Mouse (Mus musculus): ENCODE measurements around the gene Cdc6. TPM values are rescaled to one million over a fixed set of nuclear protein-coding genes. Genes with fewer than 3 reads are reported as not detected.
"Not testable (repeated sequence)": the region's sequence is repeated elsewhere in the genome, so short reads cannot be mapped to it uniquely, and the experiment has no call there.

The Cdc6 gene
- polyA plus RNA-seq, 1 experiment from 2014 or later, result 15.6 TPM

- not testable (repeated sequence) for H3K9ac ChIP-seq (ENCODE audit: low read length); ATAC-seq (ENCODE audit: insufficient number of reproducible peaks, insufficient read depth, low FRiP score, low read depth); H3K4me3 ChIP-seq (ENCODE audit: control insufficient read depth in 1 of 2, insufficient read depth in 1 of 2, low read depth in 1 of 2, low read length in 2 of 2); H3K9me3 ChIP-seq (ENCODE audit: control insufficient read depth, low read length); H3K27ac ChIP-seq (replicated peaks in 1 of 2; ENCODE audit: control insufficient read depth in 1 of 2, insufficient read depth in 1 of 2, low read depth in 2 of 2, low read length in 2 of 2); H3K4me2 ChIP-seq (ENCODE audit: low read length); H3K27me3 ChIP-seq (ENCODE audit: control insufficient read depth, insufficient read depth, low read length)
- 49% methylated on average over 15 of the region's 15 CpGs for WGBS
- H3K4me1 ChIP-seq (ENCODE audit: control insufficient read depth in 2 of 2, insufficient read depth in 2 of 2, low read length in 2 of 2), result peaks cover 31 to 47% of the 10 kb centered on the region in 2 experiments
- peaks cover 42% of the 10 kb centered on the region for H3K36me3 ChIP-seq (ENCODE audit: control insufficient read depth, insufficient read depth, low read length)
These were observed 14.2 kb downstream of the Cdc6 start for GRCm38 (mm10) chr11:98921813-98922212.

GRCm38 (mm10) chr11:98922307-98922706, 14.7 kb downstream of the Cdc6 start:
- not testable (repeated sequence) for H3K9ac ChIP-seq (ENCODE audit: low read length); ATAC-seq (ENCODE audit: insufficient number of reproducible peaks, insufficient read depth, low FRiP score, low read depth); H3K4me2 ChIP-seq (ENCODE audit: low read length); H3K9me3 ChIP-seq (ENCODE audit: control insufficient read depth, low read length); H3K27me3 ChIP-seq (ENCODE audit: control insufficient read depth, insufficient read depth, low read length); H3K4me3 ChIP-seq (ENCODE audit: control insufficient read depth in 1 of 2, insufficient read depth in 1 of 2, low read depth in 1 of 2, low read length in 2 of 2)
- peaks cover 37% of the 10 kb centered on the region for H3K36me3 ChIP-seq (ENCODE audit: control insufficient read depth, insufficient read depth, low read length)
- H3K4me1 ChIP-seq (ENCODE audit: control insufficient read depth in 2 of 2, insufficient read depth in 2 of 2, low read length in 2 of 2), result peaks cover 28 to 45% of the 10 kb centered on the region in 2 experiments
- WGBS, result 47% methylated on average over 10 of the region's 10 CpGs
- H3K27ac ChIP-seq (replicated peaks in 1 of 2; ENCODE audit: control insufficient read depth in 1 of 2, insufficient read depth in 1 of 2, low read depth in 2 of 2, low read length in 2 of 2), result peak overlapping the region in 1 of 2 experiments; percentile 9; a peak in 1 of 4 replicates

GRCm38 (mm10) chr11:98922851-98923711, 15.5 kb downstream of the Cdc6 start:
- not testable (repeated sequence) for H3K9me3 ChIP-seq (ENCODE audit: control insufficient read depth, low read length); H3K27me3 ChIP-seq (ENCODE audit: control insufficient read depth, insufficient read depth, low read length); ATAC-seq (ENCODE audit: insufficient number of reproducible peaks, insufficient read depth, low FRiP score, low read depth); H3K9ac ChIP-seq (ENCODE audit: low read length); H3K4me2 ChIP-seq (ENCODE audit: low read length); H3K4me3 ChIP-seq (ENCODE audit: control insufficient read depth in 1 of 2, insufficient read depth in 1 of 2, low read depth in 1 of 2, low read length in 2 of 2)
- Histone ChIP-seq H3K4me1 (ENCODE audit: control insufficient read depth in 2 of 2, insufficient read depth in 2 of 2, low read length in 2 of 2) (peaks cover 23 to 41% of the 10 kb centered on the region in 2 experiments), H3K36me3 (ENCODE audit: control insufficient read depth, insufficient read depth, low read length) (peaks cover 29% of the 10 kb centered on the region), H3K27ac (replicated peaks in 1 of 2; ENCODE audit: control insufficient read depth in 1 of 2, insufficient read depth in 1 of 2, low read depth in 2 of 2, low read length in 2 of 2) (peak overlapping the region; percentile 9 to 21; a peak in 1 of 4 replicates)
- 53% methylated on average over 16 of the region's 16 CpGs for WGBS

- 63% methylated on average over 5 of the region's 5 CpGs for WGBS
- Histone ChIP-seq H3K9me3 (ENCODE audit: control insufficient read depth, low read length) (no peaks in the 10 kb centered on the region), H3K4me1 (ENCODE audit: control insufficient read depth in 2 of 2, insufficient read depth in 2 of 2, low read length in 2 of 2) (peaks cover 36 to 54% of the 10 kb centered on the region in 2 experiments), H3K27me3 (ENCODE audit: control insufficient read depth, insufficient read depth, low read length) (no peaks in the 10 kb centered on the region), H3K4me2 (ENCODE audit: low read length) (no peak overlapping the region), H3K4me3 (ENCODE audit: control insufficient read depth in 1 of 2, insufficient read depth in 1 of 2, low read depth in 1 of 2, low read length in 2 of 2) (no peak overlapping the region), H3K36me3 (ENCODE audit: control insufficient read depth, insufficient read depth, low read length) (peaks cover 18% of the 10 kb centered on the region), H3K9ac (ENCODE audit: low read length) (peak overlapping the region; percentile 61; the same call in 1 of the 2 replicates), H3K27ac (replicated peaks in 1 of 2; ENCODE audit: control insufficient read depth in 1 of 2, insufficient read depth in 1 of 2, low read depth in 2 of 2, low read length in 2 of 2) (peak overlapping the region in 1 of 2 experiments; percentile 57; a peak in 2 of 4 replicates)
- ATAC-seq (ENCODE audit: insufficient number of reproducible peaks, insufficient read depth, low FRiP score, low read depth), result no peak
These were observed 17.1 kb downstream of the Cdc6 start for GRCm38 (mm10) chr11:98924633-98925175.

GRCm38 (mm10) chr11:98925265-98925721, 17.7 kb downstream of the Cdc6 start:
- peaks cover 42 to 60% of the 10 kb centered on the region in 2 experiments for H3K4me1 ChIP-seq (ENCODE audit: control insufficient read depth in 2 of 2, insufficient read depth in 2 of 2, low read length in 2 of 2)
- peak overlapping the region in 1 of 2 experiments; percentile 57; a peak in 2 of 4 replicates for H3K27ac ChIP-seq (replicated peaks in 1 of 2; ENCODE audit: control insufficient read depth in 1 of 2, insufficient read depth in 1 of 2, low read depth in 2 of 2, low read length in 2 of 2)
- no peak for ATAC-seq (ENCODE audit: insufficient number of reproducible peaks, insufficient read depth, low FRiP score, low read depth)
- no peak overlapping the region for H3K4me3 ChIP-seq (ENCODE audit: control insufficient read depth in 1 of 2, insufficient read depth in 1 of 2, low read depth in 1 of 2, low read length in 2 of 2)
- WGBS, result 24% methylated on average over 10 of the region's 10 CpGs
- H3K4me2 ChIP-seq (ENCODE audit: low read length), result 0 out of 2 replicates have a peak overlapping the region, but pooled peaks have one; percentile 8
- no peaks in the 10 kb centered on the region for H3K27me3 ChIP-seq (ENCODE audit: control insufficient read depth, insufficient read depth, low read length)
- no peaks in the 10 kb centered on the region for H3K9me3 ChIP-seq (ENCODE audit: control insufficient read depth, low read length)
- H3K9ac ChIP-seq (ENCODE audit: low read length), result peak overlapping the region; percentile 61
- peaks cover 12% of the 10 kb centered on the region for H3K36me3 ChIP-seq (ENCODE audit: control insufficient read depth, insufficient read depth, low read length)

- Histone ChIP-seq H3K9me3 (ENCODE audit: control insufficient read depth, low read length) (no peaks in the 10 kb centered on the region), H3K27ac (replicated peaks in 1 of 2; ENCODE audit: control insufficient read depth in 1 of 2, insufficient read depth in 1 of 2, low read depth in 2 of 2, low read length in 2 of 2) (peak overlapping the region; percentile 49 to 57; a peak in 3 of 4 replicates), H3K4me3 (ENCODE audit: control insufficient read depth in 1 of 2, insufficient read depth in 1 of 2, low read depth in 1 of 2, low read length in 2 of 2) (no peak overlapping the region), H3K4me2 (ENCODE audit: low read length) (peak overlapping the region; percentile 22), H3K27me3 (ENCODE audit: control insufficient read depth, insufficient read depth, low read length) (no peaks in the 10 kb centered on the region), H3K36me3 (ENCODE audit: control insufficient read depth, insufficient read depth, low read length) (peaks cover 6% of the 10 kb centered on the region), H3K9ac (ENCODE audit: low read length) (peak overlapping the region; percentile 61), H3K4me1 (ENCODE audit: control insufficient read depth in 2 of 2, insufficient read depth in 2 of 2, low read length in 2 of 2) (peaks cover 48 to 66% of the 10 kb centered on the region in 2 experiments)
- ATAC-seq (ENCODE audit: insufficient number of reproducible peaks, insufficient read depth, low FRiP score, low read depth), result no peak
- 17% methylated on average over 12 of the region's 12 CpGs for WGBS
These were observed 18.3 kb downstream of the Cdc6 start for GRCm38 (mm10) chr11:98925868-98926311.

GRCm38 (mm10) chr11:98926553-98926952, 19.0 kb downstream of the Cdc6 start:
- H3K9me3 ChIP-seq (ENCODE audit: control insufficient read depth, low read length), result no peaks in the 10 kb centered on the region
- peak overlapping the region; percentile 22; the same call in 1 of the 2 replicates for H3K4me2 ChIP-seq (ENCODE audit: low read length)
- peak overlapping the region; percentile 61 for H3K9ac ChIP-seq (ENCODE audit: low read length)
- no peaks in the 10 kb centered on the region; the same call in 1 of the 2 replicates for H3K36me3 ChIP-seq (ENCODE audit: control insufficient read depth, insufficient read depth, low read length)
- 65% methylated on average over 7 of the region's 7 CpGs for WGBS
- no peak overlapping the region for H3K4me3 ChIP-seq (ENCODE audit: control insufficient read depth in 1 of 2, insufficient read depth in 1 of 2, low read depth in 1 of 2, low read length in 2 of 2)
- peak overlapping the region in 1 of 2 experiments; percentile 57; a peak in 1 of 4 replicates for H3K27ac ChIP-seq (replicated peaks in 1 of 2; ENCODE audit: control insufficient read depth in 1 of 2, insufficient read depth in 1 of 2, low read depth in 2 of 2, low read length in 2 of 2)
- no peak for ATAC-seq (ENCODE audit: insufficient number of reproducible peaks, insufficient read depth, low FRiP score, low read depth)
- H3K4me1 ChIP-seq (ENCODE audit: control insufficient read depth in 2 of 2, insufficient read depth in 2 of 2, low read length in 2 of 2), result peaks cover 55 to 72% of the 10 kb centered on the region in 2 experiments
- H3K27me3 ChIP-seq (ENCODE audit: control insufficient read depth, insufficient read depth, low read length), result no peaks in the 10 kb centered on the region
